Mouse (Mus musculus): ENCODE results near the gene Zeb2. TPM values are rescaled to one million over a fixed set of nuclear protein-coding genes. Genes with fewer than 3 reads are reported as not detected.
A peak's percentile ranks its signal among the peaks of the same experiment; 100 is the strongest.

The Zeb2 gene
- total RNA-seq, 1 experiment from 2014 or later = 113 TPM

DNA sequence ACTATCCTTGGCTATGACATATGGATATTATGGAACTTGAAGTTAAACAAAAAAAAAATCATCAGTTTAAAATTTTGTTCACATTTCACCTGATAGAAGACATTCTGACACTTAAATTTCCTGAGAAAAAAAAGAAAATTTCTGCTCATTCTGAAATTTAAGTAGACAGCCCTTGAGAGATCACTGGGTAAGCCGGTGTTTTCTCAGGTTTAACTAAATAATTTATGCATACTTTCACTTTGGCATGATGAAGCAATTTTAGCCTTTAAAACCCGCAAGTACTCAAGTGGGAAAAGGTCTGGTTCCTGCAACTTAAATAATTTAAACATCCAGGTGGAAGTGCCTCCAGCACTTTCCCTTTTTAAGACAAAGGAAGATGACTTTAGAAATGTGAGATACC, 65.9 kb downstream of the Zeb2 start:
- no peak for ATAC-seq (ENCODE audit: extremely low read depth, insufficient number of reproducible peaks, low FRiP score, poor library complexity, severe bottlenecking)

DNA sequence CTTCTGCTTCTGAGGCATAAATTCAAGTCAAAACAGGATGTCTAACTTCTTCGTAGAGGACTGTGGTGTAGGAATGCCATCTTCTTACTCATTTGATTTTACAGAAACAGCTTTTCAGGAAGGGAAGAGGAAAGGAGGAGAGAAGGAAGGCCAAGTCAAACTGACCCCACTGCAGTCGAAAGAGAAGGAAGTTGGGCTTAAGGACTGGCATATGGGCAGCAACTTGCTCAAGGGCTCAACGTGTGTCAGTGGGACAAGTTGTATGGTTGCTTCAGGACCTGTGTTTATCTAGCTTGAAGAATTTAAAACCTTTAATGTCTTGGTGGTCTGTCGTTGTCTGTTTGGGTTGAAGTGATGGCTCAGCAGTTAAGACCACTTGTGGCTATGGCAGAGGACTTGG, 67.3 kb downstream of the Zeb2 start:
- no peak for ATAC-seq (ENCODE audit: extremely low read depth, insufficient number of reproducible peaks, low FRiP score, poor library complexity, severe bottlenecking)

DNA sequence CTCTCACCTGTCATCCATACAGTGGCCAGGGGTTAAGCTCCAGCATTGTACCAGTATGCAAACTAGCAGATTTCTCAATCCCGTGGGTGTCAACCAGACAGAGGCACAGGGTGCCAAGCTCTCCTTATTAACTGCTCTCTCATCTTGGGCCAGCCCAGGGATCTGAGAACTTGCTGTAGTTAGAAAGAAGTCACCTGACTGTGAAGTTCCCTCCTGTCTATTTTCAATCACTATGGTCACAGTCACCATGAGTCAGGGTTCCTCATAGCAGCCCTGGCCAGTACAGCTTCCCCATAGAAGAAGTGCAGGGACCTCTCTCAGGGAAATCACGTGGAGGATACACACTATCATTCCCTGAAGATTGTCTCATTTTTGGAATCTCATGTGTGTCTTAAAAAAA, 67.9 kb downstream of the Zeb2 start:
- ATAC-seq (ENCODE audit: extremely low read depth, insufficient number of reproducible peaks, low FRiP score, poor library complexity, severe bottlenecking) = peak; percentile 98

DNA sequence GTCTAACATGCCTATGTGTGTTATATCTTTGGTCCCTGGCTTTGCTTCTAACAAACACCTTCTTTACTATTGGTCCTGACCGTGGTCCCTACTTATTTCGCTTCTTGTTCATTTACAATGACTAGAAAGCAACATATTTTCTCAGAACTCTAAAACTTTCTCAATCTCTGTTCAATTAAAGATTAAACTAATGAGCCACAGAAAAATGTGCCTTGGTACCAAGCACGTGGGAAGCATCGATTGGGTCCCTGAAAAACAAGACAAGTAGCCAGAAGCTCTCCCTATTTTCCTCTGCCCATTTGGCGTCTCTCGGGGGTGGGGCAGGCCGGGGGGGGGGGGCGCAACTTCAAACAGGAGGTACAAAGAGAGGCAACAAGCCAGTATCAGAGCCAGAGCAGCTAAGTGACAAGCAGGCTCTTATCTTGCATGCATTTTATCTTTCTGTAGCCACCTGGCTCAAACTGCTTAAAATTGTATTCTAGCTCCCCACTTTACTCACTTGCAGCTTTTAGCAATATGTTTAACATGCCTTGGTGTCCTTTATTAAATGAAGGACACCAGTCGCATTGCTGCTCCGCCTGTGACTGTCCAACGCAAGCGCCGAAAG, 76.4 kb downstream of the Zeb2 start:
- no peak for ATAC-seq (ENCODE audit: extremely low read depth, insufficient number of reproducible peaks, low FRiP score, poor library complexity, severe bottlenecking)

DNA sequence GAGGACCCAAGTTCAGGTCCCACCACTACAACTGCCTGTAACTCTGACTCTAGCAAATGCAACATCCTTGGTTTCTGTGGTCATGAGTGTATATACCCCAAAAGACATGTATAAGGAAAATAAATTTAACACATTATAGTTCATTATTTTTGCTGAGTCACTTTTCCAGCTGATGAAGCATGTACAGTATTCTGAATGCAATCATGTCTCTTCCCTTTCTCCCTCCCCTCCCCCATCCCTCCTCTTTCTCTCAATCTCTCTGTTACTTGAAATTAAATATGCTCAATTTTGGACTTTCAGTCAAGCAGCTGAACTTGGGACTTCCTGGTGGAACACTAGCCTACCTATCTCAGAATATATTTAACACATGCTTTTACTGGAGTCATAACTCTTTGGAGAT, 77.7 kb downstream of the Zeb2 start:
- no peak for ATAC-seq (ENCODE audit: extremely low read depth, insufficient number of reproducible peaks, low FRiP score, poor library complexity, severe bottlenecking)

DNA sequence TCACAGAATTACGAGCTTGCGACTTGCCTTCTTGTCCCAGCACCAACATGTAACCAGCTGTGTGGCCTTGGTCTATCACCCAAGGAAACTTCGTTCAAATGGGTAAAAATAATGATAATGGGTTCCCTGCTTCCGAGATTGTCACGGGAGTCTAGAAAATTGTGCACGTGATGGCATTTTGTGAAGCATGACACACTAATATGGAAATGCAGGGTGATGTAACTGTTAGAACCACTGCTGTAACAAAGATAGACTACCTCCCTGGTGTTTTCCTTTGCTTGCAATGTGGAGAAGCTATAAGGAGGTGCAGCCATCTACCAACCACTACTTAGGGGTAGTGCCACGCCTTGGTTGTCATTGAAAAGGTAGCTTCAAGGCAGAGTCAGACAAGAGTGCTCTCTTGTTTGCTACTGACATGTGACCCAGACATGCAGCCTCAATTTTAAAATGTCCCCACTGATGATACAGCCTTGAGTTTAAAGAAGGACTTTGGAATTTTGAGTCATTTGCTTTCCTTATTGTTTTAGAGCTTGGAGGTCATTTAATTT, 89.0 kb downstream of the Zeb2 start:
- ATAC-seq (ENCODE audit: extremely low read depth, insufficient number of reproducible peaks, low FRiP score, poor library complexity, severe bottlenecking) = no peak

DNA sequence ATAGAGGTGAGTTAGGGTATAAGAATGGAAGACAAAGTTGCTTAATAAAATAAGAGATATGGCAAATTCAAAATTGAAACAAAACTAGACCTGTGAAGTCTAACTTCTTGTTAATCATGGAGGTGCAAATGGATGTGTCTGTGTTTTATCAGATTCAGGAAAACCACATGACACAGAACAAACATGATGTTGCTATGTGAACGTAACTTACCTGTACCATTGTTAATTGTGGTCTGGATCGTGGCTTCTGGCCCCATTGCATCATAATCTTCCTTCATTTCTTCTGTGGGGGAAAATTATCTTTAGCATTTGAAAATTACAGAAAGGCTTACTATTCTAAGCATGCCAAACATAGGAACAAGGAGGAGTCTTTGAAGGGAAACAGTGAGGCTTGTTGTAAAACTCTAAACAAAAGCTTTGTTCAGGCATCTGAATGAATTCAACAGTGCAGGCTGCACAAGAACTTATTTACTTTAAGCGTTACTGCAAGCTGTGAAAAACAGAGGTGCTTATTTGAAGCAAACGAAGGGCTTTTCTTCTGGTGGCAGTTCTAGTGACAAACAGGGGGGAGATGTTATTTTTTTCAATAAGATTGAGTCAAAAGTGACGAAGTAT, 99.9 kb downstream of the Zeb2 start:
- ATAC-seq (ENCODE audit: extremely low read depth, insufficient number of reproducible peaks, low FRiP score, poor library complexity, severe bottlenecking) = no peak

DNA sequence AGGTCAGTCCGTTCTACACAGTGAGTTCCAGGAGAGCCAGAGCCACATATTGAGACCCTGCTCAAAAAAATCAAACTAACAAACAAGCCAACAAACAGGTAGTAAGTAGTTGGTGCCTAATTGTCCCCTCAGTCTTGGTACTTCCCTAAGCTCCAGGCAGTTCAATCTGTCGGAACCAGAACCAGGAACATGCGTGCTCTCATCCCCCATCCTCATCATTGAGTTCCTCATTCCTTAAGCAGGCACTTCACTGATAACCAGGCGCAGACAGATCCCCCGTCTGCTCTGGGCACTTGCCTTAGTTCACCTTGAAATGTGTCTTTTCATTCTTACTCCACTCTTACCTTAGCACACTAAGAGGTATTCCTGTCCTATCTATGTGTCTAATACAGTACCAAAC, 103.9 kb downstream of the Zeb2 start:
- no peak for ATAC-seq (ENCODE audit: extremely low read depth, insufficient number of reproducible peaks, low FRiP score, poor library complexity, severe bottlenecking)

DNA sequence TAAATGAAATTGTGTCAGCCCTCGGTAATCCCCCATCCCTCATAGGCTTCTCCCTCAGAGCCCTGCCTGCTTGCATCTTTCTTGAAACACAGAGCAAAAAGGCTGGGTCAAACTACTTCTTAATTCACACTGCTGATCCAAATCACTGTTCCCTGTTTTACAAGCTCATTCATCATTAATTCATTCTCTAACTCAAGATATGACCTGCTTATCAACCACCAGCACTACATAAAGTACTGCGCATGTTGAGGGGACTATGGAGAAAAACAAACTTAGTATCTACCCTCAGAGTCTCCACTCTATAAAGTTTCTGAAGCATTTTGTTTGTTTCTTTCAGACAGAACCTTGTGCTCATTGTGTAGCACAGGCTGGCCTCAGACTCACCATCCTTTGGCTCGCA, 104.5 kb downstream of the Zeb2 start:
- no peak for ATAC-seq (ENCODE audit: extremely low read depth, insufficient number of reproducible peaks, low FRiP score, poor library complexity, severe bottlenecking)

DNA sequence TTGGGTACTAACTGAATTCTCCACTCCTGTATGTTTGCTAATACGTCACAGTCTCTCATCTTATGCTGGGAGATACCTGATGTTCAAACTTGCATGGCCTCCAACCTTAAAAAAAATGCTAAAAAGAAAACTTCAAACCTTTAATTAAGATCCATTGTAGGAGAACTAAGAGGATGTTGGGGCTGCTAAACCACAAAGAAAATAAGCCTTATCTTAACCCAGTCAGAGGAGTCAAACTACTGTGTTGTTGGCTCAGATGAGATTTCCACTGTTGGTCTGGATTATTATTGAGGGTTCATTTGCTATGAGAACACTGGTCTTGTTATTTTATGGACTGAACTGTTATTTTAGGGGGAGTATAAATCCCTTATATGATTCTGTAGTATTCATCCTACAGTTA, 106.5 kb downstream of the Zeb2 start:
- no peak for ATAC-seq (ENCODE audit: extremely low read depth, insufficient number of reproducible peaks, low FRiP score, poor library complexity, severe bottlenecking)

DNA sequence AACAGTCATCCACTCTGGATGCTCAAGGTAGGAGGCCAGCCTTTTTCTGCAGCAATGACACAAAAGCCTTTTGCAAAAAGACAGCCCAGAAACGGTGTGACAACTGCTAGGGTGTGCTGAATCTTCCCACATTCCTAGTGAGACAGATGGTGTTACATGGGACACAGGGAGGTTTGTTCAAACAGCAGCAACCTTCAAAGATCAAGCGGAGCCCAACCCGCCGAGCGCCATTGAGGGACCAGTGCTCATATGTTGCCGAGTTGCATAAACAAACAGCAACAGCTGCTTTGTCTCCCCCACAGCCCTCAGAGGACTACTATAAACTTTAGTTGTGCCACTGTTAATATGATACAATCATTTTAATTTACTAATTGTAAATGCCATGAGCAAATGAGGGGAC, 117.3 kb downstream of the Zeb2 start:
- ATAC-seq (ENCODE audit: extremely low read depth, insufficient number of reproducible peaks, low FRiP score, poor library complexity, severe bottlenecking) = no peak

DNA sequence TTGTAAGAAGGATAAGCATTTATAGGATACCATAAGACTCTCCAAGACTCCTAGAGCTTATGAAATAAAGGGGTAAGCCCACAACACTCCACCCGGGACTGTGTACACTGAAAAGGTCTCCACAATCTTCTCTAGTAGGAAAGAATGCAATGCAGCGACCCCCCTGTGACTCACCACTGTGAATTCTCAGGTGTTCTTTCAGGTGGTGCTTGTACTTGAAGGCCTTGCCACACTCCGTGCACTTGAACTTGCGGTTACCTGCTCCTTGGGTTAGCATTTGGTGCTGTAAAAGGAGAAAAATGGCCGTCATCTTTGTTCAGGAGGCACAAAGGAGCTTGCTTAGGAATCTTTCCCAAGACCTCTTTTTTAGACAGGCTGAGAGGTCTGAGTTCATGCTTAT, 118.5 kb downstream of the Zeb2 start:
- ATAC-seq (ENCODE audit: extremely low read depth, insufficient number of reproducible peaks, low FRiP score, poor library complexity, severe bottlenecking) = no peak

DNA sequence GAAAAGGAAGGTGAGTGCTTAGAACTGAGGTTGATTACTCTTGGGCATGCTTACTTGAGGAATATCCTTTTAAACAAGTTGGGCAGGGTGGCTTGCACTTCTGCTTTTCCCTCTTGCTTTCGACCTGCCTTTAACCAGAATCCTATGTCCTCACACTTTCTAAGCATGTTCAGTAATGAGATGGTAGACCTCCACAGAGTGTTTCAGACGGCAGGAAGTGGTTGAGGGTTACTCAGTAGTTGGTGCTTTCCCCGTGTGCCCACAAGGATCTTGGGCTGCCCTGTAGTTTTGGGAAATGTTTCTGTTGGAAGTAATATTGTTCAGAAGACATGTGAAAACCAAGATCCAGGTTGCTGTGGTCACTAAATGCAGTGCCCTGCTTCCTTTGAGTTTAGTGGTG, 135.5 kb downstream of the Zeb2 start:
- ATAC-seq (ENCODE audit: extremely low read depth, insufficient number of reproducible peaks, low FRiP score, poor library complexity, severe bottlenecking) = peak; percentile 57; the same call in 1 of the 2 replicates

DNA sequence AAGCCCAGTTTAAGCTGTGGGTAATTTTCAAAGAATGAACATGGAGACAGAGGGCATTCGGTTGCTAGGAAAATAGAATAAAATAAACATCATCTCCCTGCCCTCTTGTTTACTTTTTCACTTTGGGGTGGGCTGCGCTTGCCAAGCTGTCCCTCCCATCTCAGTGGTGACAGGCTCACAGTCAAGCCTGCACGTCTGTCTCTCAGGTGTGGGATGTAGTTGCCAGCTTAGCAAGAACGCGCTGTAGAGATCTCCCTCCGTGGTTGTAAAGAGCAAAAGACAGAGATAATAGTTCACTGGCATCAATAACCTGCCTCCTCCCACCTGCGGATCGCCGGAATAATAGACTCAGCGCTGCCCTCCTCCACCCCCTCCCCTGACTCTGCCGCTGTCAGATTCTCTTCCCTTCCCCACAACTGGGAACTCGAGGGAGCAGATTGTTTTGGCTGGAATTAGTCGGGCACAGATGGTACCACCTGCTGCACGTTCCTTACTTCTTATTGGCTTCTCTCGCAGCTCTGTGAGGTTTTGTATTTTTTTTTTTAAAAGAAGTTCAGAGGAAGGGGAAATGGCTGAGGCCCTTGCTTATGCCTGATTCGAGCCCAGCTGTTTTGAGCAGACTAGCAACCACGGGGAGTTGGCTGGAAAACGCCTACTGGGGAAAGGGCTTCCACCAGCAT, 138.0 kb downstream of the Zeb2 start:
- ATAC-seq (ENCODE audit: extremely low read depth, insufficient number of reproducible peaks, low FRiP score, poor library complexity, severe bottlenecking) = no peak

DNA sequence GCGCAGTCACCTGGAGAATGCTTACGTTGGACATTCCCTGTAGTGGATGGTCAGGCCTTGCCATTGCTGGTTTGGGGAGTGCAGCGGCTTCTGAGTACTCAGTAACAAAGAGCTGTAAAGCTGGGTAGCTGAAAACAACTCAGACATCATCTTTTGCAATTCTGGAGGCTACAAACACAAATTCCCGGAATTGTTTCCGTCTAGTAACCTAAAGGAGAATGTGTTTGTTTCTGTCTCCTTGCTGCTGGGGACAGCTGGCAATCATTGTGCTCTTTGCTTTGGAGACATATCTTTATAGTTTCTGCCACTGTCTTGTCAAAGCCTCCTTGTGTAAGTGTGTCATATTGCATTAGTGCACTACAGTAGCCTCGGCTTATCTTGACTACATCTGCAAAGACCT, 139.2 kb downstream of the Zeb2 start:
- ATAC-seq (ENCODE audit: extremely low read depth, insufficient number of reproducible peaks, low FRiP score, poor library complexity, severe bottlenecking) = no peak

DNA sequence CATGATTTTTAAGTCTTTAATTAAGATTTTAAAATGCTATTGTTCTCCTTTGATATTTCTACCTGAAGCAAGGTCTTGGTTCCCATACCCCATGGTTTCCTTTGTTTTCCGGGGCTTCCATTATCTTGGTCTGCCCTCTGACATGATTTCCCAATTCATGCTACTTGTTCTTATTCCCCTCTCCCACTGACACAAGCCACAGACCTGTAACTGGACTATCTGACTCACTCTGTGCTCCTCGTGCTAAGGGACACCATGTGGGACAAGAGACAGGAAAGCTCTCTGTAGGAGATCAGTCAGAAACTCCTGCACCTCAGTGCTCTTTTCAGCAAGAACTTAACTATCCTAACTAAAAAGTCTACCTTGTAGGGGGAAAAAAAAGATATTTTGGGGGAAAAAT, 139.6 kb downstream of the Zeb2 start:
- ATAC-seq (ENCODE audit: extremely low read depth, insufficient number of reproducible peaks, low FRiP score, poor library complexity, severe bottlenecking) = no peak

DNA sequence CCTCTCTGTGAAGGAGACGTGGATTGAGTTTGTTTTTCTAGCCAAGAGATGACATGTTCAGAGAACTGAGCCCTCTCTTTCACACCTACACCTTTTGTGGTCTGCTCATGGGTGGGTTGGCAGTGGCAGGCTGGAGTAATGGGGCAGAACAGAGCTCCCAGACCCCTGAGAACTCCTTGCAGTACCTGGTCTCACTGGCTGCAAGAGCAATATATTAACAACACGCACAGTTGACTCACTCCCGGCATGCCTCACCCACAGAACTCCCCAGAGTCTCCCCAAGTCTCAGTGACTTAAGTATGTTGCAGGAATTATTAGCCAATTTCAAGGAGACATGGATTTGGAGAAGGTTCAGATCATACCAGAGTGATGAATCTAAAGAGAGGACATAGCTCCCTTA, 140.1 kb downstream of the Zeb2 start:
- ATAC-seq (ENCODE audit: extremely low read depth, insufficient number of reproducible peaks, low FRiP score, poor library complexity, severe bottlenecking) = no peak

DNA sequence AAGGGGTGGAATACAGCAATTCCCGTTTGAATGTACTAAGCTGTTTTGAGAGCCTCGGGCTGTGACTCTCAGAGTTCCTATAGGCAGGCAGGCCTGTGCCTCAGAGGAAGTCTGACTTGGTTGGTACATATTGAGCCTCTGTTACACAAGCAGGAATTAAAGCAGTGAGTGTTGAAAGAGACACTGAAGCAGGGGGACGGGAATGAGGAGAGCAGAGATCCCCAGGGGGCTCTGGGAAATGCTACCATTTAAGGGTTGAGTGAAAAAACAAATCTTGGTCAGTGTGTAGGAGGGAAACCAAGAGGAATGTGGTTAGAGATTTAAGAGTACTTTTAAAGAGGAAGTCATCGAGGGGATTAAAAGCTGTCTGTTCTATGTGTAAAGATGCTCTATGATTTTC, 140.7 kb downstream of the Zeb2 start:
- peak; percentile 64 for ATAC-seq (ENCODE audit: extremely low read depth, insufficient number of reproducible peaks, low FRiP score, poor library complexity, severe bottlenecking)

DNA sequence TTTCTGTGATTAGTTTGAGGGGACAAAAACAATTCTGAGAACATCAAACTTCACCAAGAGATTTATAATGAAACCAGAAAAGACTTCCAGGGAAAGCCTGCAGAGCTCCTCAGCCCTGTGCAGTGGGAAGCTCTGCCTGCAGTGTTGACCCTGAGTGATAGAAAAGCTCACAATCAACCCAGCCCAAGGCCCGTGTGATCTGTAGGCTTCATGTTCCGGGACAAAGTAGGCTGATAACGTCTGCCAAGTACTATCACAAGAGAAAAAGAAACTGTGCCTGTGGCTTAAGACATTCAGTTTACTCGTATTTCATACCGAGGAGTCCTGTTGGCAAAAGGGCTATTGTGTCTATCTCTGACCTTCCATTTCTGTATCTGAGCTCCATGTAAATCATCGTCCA, 143.4 kb downstream of the Zeb2 start:
- no peak for ATAC-seq (ENCODE audit: extremely low read depth, insufficient number of reproducible peaks, low FRiP score, poor library complexity, severe bottlenecking)

DNA sequence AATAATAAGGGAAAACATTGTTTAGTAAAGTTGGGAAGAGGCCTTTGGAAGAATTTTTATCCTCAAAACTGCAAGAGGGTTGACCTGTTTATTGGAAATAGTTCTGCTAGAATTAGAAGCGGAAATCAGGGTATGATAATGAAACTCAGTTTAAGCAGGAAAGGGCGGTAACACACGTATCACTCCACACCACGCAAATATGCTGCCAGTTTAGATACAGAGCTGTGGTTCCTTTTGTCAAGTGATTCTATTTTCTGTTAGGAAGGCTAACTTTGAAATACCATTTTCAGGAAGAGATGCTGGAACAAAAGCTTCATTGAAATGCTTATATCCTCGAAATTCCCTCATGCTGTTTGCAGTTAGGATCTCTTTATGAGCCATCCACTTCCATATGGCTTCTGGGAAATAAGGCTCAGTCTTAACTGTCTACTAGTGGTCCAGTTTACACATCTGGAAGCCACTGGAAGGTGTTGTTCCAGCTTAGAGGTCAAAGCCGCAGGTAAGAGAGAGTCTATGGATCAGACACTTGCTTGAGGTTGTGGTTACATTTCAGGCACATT, 147.0 kb downstream of the Zeb2 start:
- no peak for ATAC-seq (ENCODE audit: extremely low read depth, insufficient number of reproducible peaks, low FRiP score, poor library complexity, severe bottlenecking)
